Mouse (Mus musculus): ENCODE measurements around the gene Saa3. TPM values are rescaled to one million over a fixed set of nuclear protein-coding genes. Genes with fewer than 3 reads are reported as not detected.

Saa3 gene
- polyA plus RNA-seq, 1 experiment = not detected

DNA sequence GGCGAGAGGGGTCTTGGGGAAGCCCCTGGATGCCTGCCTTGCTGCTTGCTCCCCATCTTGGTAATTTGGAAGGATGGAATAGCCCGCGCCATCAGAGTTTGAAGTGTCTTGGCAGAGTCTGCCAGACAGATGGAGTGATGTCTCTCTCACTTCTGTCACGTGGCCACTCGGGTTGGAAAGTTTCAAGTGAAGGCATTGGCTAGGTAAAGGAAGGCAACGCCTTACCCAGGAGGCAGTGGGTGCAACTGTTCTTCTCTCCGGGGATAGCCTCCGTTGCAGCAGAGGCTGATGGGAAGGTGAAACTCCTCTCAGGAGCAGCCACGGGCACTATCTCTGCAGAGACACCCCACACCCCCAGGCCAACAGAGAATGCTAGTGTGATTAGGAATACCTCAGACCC lies 5.0 kb upstream of the Saa3 start:
- TF ChIP-seq GATA1 (IDR thresholded peaks at IDR 0.05; ENCODE audit: low read length) = no peak

DNA sequence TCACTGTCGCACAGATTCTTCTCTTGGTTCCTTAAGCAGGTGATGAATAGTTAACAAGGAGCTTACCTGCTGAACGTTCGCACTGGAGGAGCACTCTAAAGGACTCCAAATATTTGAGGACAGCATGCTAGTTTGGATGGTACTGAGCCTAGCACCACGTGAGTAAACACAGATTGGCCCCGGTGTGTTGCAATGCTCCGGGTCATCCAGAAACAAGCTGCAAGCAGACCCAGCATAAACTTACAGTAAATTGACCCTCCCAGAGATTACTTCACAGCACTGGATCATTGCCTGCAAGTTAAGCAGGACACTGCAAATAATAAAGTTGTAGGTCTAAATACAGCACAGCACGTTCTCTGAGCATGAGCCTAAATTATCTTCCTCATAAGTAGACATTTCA lies 4.0 kb upstream of the Saa3 start:
- no peak for TF ChIP-seq GATA1 (IDR thresholded peaks at IDR 0.05; ENCODE audit: low read length)

DNA sequence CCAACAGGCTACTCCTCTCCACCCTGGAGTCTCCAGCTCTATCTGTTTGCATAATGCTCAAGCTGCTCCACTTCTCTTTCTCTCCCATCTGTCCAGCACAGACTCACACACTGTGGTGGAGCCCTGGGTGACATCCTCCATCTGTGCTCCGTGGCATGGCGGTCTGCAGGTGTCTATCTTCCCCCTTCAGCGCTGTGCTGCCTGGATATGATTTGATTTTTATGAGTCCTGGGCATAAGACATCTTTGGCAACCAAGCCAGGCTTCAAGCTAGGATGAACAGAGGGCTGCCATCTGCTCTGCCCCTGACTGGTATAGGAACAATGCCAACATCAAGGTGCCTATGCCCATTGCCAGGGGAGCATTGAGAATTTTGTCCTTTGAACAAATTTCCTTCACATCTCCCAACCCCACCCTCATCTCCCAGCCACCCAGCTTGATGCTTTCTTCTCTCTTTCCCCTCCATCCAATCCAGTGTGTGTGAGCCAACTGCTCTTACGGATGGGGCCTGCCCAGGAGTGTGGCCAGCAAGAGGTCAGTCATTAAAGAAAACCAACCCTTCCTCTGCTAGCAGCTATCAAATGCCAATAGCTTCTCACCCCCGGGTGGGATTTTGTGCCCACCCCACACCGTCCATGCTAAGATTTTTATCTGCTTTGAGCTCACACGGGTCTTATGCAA lies 3.2 kb upstream of the Saa3 start:
- no peak for TF ChIP-seq GATA1 (IDR thresholded peaks at IDR 0.05; ENCODE audit: low read length)

- no peak for TF ChIP-seq GATA1 (IDR thresholded peaks at IDR 0.05; ENCODE audit: low read length)
These were observed 1.4 kb upstream of the Saa3 start for GRCm38 (mm10) chr7:46716897-46717296.

GRCm38 (mm10) chr7:46714518-46714917 lies 982 bp downstream of the Saa3 start:
- TF ChIP-seq GATA1 (IDR thresholded peaks at IDR 0.05; ENCODE audit: low read length) = no peak

GRCm38 (mm10) chr7:46712250-46712649 lies 3.2 kb downstream of the Saa3 start:
- no peak for TF ChIP-seq GATA1 (IDR thresholded peaks at IDR 0.05; ENCODE audit: low read length)

- TF ChIP-seq GATA1 (IDR thresholded peaks at IDR 0.05; ENCODE audit: low read length) = no peak
These were observed 5.1 kb downstream of the Saa3 start, which contains the start of gene Saal1 for GRCm38 (mm10) chr7:46710390-46710844. Saal1 (minus strand) TSS chr7:46710680.

DNA sequence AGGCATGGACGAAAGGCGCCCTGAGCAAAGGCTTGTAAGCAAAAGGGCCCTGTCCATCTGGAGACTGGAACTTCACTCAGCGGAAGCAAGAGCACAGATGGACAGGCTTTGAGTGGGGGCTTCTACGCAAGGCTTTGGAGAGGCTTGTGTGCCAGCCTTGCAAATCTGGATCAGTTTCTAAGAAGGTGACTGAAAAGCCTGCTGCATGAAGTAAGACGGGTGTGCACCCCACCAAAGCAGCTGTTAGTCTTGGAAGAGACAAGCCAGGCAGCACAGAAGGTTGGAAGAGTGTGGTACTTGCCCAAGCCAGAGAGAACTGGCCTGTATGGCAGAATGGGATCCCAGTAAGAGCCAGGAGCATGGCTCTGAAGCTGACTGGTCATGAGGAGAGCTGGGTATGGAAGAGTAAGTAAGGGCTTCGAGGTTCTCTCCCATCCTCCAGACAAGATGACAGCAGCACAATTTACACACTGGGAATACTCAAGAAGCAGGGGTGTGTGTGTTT lies 14.9 kb downstream of the Saa3 start:
- no peak for TF ChIP-seq GATA1 (IDR thresholded peaks at IDR 0.05; ENCODE audit: low read length)

DNA sequence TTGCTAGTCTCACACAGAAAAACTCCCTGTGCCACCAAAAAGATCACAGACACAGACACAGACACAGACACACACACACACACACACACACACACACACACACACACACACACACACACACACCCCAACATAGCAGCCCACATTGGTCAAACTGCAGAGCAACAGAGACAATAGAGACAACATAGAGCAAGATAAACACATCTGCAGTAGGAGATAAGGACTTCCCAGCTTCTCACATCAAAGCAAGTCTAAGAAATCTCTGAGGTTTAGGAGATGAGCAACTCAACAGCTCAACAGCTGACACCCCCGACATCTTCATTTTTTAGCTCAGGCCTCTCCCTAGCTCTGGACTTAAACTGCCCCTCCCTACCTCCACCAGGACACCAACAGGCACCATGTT lies 18.7 kb downstream of the Saa3 start:
- peak; percentile 98 for TF ChIP-seq GATA1 (IDR thresholded peaks at IDR 0.05; ENCODE audit: low read length)

- no peak for TF ChIP-seq GATA1 (IDR thresholded peaks at IDR 0.05; ENCODE audit: low read length)
These were observed 28.7 kb downstream of the Saa3 start for GRCm38 (mm10) chr7:46686827-46687226.

DNA sequence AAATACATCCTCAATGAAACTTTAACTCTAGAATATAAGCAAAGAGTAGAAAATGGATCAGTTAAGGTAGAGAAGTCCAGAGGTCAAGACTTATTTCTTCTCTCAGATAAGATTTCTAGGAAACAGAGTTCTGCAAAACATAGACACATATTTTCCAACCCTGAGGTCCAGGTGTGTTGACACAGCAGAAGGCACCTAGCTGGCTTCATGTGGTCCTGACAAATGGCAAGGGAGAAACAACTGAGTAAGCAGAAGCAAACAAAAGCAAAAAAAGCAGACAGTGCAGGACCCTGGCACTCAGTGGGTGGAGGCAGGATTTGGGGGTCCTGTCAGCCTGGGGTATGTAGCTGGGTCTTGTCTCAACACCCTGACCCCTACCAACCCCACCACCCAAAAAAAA lies 34.8 kb downstream of the Saa3 start:
- TF ChIP-seq GATA1 (IDR thresholded peaks at IDR 0.05; ENCODE audit: low read length) = no peak

DNA sequence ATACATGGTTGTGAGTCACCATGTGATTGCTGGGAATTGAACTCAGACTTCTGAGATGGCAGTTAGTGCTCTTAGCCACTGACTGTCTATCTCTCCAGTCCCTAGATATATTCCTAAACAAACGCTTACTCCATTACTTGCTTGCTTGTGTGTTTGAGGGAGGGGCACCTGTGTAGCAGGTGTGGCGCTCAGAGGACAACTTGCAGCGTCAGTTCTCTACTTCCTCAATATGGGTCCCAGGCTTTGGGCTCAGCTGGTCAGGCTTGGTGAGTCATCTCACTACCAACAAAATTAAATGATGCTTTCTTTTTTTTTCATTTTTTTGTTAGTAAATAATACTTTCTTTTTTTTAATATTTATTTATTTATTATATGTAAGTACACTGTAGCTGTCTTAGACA lies 37.1 kb downstream of the Saa3 start:
- no peak for TF ChIP-seq GATA1 (IDR thresholded peaks at IDR 0.05; ENCODE audit: low read length)

DNA sequence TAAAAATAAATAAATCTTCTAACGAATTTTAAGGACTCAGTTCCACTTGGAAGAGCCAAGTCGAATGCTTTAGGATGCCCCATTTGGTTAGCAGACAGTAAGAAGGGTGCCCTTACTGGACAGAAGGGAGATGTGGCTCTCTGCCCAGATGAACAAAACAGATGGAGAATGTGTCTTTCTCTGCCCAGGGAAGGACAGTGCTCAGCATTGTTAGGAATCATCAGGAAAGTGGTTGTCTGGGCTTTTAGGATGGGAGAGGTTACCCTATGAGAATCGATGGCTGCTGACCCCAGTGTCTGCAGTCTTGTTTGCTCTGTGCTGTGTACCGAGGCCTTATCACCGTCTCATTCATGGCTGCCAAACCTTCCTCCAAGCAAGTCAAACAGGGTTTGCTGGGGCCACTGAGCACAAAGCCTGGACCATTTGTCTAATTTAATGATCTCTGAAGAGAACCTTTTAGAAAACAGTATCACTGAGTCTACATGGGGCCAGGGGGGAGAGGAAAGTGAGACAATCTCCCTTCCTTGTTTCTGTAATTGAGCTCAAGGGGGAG lies 38.6 kb downstream of the Saa3 start:
- no peak for TF ChIP-seq GATA1 (IDR thresholded peaks at IDR 0.05; ENCODE audit: low read length)

DNA sequence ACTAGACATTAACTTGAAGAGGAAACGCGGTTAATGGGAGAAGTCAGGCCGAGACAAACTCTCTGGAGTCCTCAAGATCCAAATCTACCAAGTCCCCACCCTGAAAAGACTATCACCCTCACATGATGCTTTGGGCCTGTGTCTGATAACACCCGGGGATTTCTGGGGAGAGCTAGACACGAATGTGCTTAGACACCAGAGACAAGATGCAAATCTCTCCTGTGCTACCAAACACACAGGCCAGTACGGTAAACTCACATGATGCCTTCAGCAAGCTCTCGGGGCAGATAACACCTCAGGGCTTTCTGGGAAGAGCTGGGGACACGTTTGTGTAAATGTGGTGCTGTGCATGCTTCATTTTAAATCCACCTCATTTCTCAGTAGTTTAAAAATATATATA lies 39.6 kb downstream of the Saa3 start:
- peak; percentile 93 for TF ChIP-seq GATA1 (IDR thresholded peaks at IDR 0.05; ENCODE audit: low read length)

DNA sequence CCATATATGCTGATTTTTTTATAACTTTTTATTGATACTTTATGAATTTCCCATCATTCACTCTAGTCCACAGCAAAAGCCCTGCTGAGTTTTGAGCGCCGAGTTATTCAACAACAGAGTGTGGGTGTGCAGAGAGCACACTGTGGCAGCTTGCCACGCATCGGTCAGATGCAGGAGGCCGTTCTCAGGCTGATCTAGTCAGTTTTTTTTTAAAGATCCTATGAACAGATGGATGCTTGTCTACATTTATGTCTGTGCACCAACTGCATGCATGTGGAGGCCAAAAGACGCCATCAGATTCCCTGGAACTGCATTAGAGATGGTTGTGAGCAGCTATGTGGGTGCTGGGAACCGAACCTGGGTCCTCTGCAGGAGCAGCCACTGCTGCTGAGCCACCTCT lies 40.4 kb downstream of the Saa3 start:
- no peak for TF ChIP-seq GATA1 (IDR thresholded peaks at IDR 0.05; ENCODE audit: low read length)

DNA sequence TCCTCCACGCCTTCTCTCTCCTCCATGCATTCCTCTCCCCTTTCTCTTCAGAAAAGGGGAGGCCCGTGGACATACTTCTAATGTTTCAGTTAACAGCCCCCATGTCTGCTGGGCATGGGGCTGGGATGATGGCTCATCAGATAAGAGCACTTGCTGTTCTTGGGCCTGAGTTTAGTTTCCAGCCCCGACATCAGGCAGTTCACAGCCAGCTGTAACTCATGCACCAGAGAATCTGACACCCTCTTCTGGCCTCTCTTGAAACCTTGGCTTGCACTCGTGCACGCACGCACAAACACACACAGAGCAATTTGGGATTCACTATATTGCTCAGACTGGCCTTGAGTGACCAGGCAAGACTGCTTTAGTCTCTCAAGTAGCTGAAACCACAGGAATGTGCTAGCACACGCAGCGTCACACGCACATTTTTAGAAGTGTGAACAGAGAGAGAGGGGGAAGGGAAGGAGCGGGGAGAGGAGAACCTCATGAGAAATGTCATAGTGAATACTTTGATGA lies 43.3 kb downstream of the Saa3 start, which contains the start of gene Tph1:
Gene Tph1 (minus strand): TSS at position 378 of the 513 bp plus-strand sequence.
- TF ChIP-seq GATA1 (IDR thresholded peaks at IDR 0.05; ENCODE audit: low read length) = no peak

DNA sequence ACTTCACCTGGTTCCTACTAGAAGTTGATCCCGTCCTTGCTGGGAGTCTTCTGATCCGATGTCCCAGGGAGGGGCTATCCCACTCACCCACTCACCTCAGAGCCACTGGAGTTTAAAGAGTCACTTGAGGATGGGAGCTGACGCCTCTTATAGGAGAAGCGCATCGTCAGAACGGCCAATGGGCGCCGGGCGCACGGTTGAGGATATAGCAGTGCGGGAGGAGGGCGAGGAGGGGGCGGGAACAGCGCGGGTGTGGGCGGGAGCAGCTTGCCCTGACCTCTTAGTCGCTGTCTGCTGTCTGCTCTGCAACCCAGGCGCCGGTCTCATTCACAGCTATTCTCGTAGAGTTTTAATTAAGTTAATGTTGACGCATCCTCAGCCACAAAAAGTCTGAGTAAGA lies 48.2 kb downstream of the Saa3 start:
- TF ChIP-seq GATA1 (IDR thresholded peaks at IDR 0.05; ENCODE audit: low read length) = no peak

All from G1E-ER4 (cell line).